Mouse (Mus musculus): ENCODE measurements at regions not wholly inside any gene's neighbourhood (a gene's known extent, or its start where the extent isn't known, plus 50 kb on each side); places are given as distances from the start of the nearest gene placed in this dataset.

GRCm38 (mm10) chrX:156539782-156540181 is 875.3 kb downstream of the Phex start:
- DNase-seq (ENCODE audit: low spot score): peak; percentile 20

GRCm38 (mm10) chrX:156537536-156537935 is 877.6 kb downstream of the Phex start:
- DNase-seq (ENCODE audit: low spot score): no peak
